Mouse (Mus musculus) leukemia stem cell, adult 10-12 weeks (primary cell): ENCODE measurements around the gene Klk7. TPM values are rescaled to one million over a fixed set of nuclear protein-coding genes. Genes with fewer than 3 reads are reported as not detected.

Experiments used
- polyA plus RNA-seq: library from polyadenylated mRNA; stranded (reverse); fragments of >175 nt; gene quantifications from 2 replicates; pipeline ENCODE4 v1.2.3, GENCODE M21; 2012; ENCODE audit warnings: low replicate concordance

Gene Klk7
- not detected in 2 replicates for polyA plus RNA-seq

GRCm38 (mm10) chr7:43810994-43811393, at the start of gene Klk7:
Gene Klk7, plus strand, starts transcription at chr7:43811294.

GRCm38 (mm10) chr7:43768597-43768996, 42.5 kb upstream of the Klk7 start, which contains the start of gene Klk12:
Gene Klk12, plus strand, starts transcription at chr7:43768897.

GRCm38 (mm10) chr7:43774364-43774763, 36.7 kb upstream of the Klk7 start, which contains the start of gene Klk11:
Gene Klk11, plus strand, starts transcription at chr7:43774604.

GRCm38 (mm10) chr7:43780746-43781145, 30.3 kb upstream of the Klk7 start, which contains the start of gene Klk10:
Gene Klk10, plus strand, starts transcription at chr7:43781035.

GRCm38 (mm10) chr7:43791591-43791990, 19.5 kb upstream of the Klk7 start, which contains the start of gene Klk9:
Gene Klk9, plus strand, starts transcription at chr7:43791891.

GRCm38 (mm10) chr7:43797333-43797769, 13.7 kb upstream of the Klk7 start, which contains the start of gene Klk8:
Gene Klk8, plus strand, starts transcription at chr7:43797577.

GRCm38 (mm10) chr7:43824199-43824598, 13.1 kb downstream of the Klk7 start, which contains the start of gene Klk6:
Gene Klk6, plus strand, starts transcription at chr7:43824499.

GRCm38 (mm10) chr7:43841701-43842100, 30.6 kb downstream of the Klk7 start, which contains the start of gene Klk5:
Gene Klk5, plus strand, starts transcription at chr7:43841971.

Other genes with a start within 250 kb of the Klk7 start
- gene Zfp658, start 249.0 kb upstream of the Klk7 start, polyA plus RNA-seq: 0.30 and 0.33 TPM in 2 replicates
- gene Zfp719, start 231.7 kb upstream of the Klk7 start, polyA plus RNA-seq: 0.50 TPM in 1 of 2 replicates, not detected in the other
- gene Zfp819, start 204.1 kb upstream of the Klk7 start, polyA plus RNA-seq: not detected in 2 replicates
- gene Ceacam18, start 176.6 kb upstream of the Klk7 start, polyA plus RNA-seq: not detected in 2 replicates
- 1.5 and 1.6 TPM in 2 replicates for gene Siglece, start 151.1 kb upstream of the Klk7 start, polyA plus RNA-seq
- gene Ctu1, start 139.3 kb upstream of the Klk7 start, polyA plus RNA-seq: 11.7 and 15.4 TPM in 2 replicates
- not detected in 2 replicates for gene Klk14, start 120.9 kb upstream of the Klk7 start, polyA plus RNA-seq
- not detected in 2 replicates for gene Klk13, start 98.7 kb upstream of the Klk7 start, polyA plus RNA-seq
- gene Klk12, start 42.4 kb upstream of the Klk7 start, polyA plus RNA-seq: not detected in 2 replicates
- not detected in 2 replicates for gene Klk11, start 36.7 kb upstream of the Klk7 start, polyA plus RNA-seq
- not detected in 2 replicates for gene Klk10, start 30.3 kb upstream of the Klk7 start, polyA plus RNA-seq
- gene Klk9, start 19.4 kb upstream of the Klk7 start, polyA plus RNA-seq: not detected in 2 replicates
- gene Klk8, start 13.7 kb upstream of the Klk7 start, polyA plus RNA-seq: 2.1 and 2.4 TPM in 2 replicates
- gene Klk6, start 13.2 kb downstream of the Klk7 start, polyA plus RNA-seq: not detected in 2 replicates
- not detected in 2 replicates for gene Klk5, start 30.7 kb downstream of the Klk7 start, polyA plus RNA-seq
- gene Klk4, start 69.9 kb downstream of the Klk7 start, polyA plus RNA-seq: 0.33 TPM in 1 of 2 replicates, not detected in the other
- gene Klk15, start 122.4 kb downstream of the Klk7 start, polyA plus RNA-seq: not detected in 2 replicates
- not detected in 2 replicates for gene Klk1b8, start 139.4 kb downstream of the Klk7 start, polyA plus RNA-seq
- gene Klk1b1, start 155.5 kb downstream of the Klk7 start, polyA plus RNA-seq: not detected in 2 replicates
- not detected in 2 replicates for gene Klk1b9, start 164.8 kb downstream of the Klk7 start, polyA plus RNA-seq
- not detected in 2 replicates for gene Klk1b11, start 184.6 kb downstream of the Klk7 start, polyA plus RNA-seq
- gene Klk1b26, start 200.9 kb downstream of the Klk7 start, polyA plus RNA-seq: not detected in 2 replicates
- gene Klk1b27, start 241.0 kb downstream of the Klk7 start, polyA plus RNA-seq: 1.8 TPM in 1 of 2 replicates, not detected in the other